Mouse (Mus musculus): ENCODE measurements at regions not wholly inside any gene's neighbourhood (a gene's known extent, or its start where the extent isn't known, plus 50 kb on each side); places are given as distances from the start of the nearest gene placed in this dataset.

DNA sequence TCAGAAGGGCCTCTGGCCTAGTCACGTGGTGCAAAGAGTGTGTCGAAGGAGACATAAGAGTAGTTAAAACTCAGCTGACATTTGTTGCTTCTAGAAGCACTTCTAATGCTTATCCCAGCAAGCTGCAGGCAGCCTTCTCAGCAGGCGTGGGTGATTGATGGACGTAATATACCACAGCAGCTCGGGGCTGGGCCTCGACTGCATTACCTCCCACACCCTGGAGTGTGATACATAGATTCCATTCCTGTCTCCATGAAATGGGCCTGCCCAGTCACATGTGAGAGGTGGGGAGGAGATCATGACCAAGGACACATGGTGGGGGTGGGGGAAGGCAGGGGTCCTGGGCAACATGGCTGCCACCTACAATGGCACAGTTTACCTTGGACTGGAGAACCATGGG is 121.3 kb downstream of the Fam43a start:
- H3K9me3 ChIP-seq (replicated peaks), result no peaks in the 10 kb centered on the region
- H3K27me3 ChIP-seq (ENCODE audit: low read depth, poor library complexity, severe bottlenecking), result no peaks in the 10 kb centered on the region
- H3K4me3 ChIP-seq, result no peak overlapping the region
- WGBS, result 80% methylated on average over 6 of the region's 6 CpGs
- no peaks in the 10 kb centered on the region for H3K36me3 ChIP-seq
- H3K4me1 ChIP-seq, result no peaks in the 10 kb centered on the region
- H3K27ac ChIP-seq (replicated peaks), result no peak overlapping the region
- no peak for DNase-seq (ENCODE audit: low spot score)

- H3K27ac ChIP-seq (replicated peaks), result no peak overlapping the region
- H3K4me1 ChIP-seq, result no peaks in the 10 kb centered on the region
- no peak overlapping the region for H3K4me3 ChIP-seq
- no peak for DNase-seq (ENCODE audit: low spot score)
- H3K27me3 ChIP-seq (ENCODE audit: low read depth, poor library complexity, severe bottlenecking), result no peaks in the 10 kb centered on the region
- H3K9me3 ChIP-seq (replicated peaks), result no peaks in the 10 kb centered on the region
- no peaks in the 10 kb centered on the region for H3K36me3 ChIP-seq
Measured at GRCm38 (mm10) chr16:30721223-30721622, 121.7 kb downstream of the Fam43a start.

DNA sequence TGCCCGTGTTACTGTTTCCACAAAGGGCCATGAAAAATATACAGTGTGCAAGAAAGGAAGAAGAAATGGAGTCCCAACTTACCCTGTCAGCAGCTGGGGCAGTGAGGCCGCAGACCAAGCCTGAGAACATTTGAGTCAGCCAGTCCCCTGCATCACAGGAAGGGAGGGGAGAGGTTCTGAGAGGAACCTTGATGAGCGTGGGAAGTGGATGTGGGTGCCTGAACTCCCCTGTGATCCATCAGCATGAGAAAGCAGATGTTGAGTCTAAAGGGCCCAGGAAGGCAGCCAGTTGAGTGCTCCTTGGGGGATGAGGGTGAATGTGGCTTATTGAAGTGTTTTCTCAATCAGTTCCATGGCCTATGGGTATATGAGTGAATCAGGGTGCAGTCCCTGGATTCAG is 122.8 kb downstream of the Fam43a start:
- Histone ChIP-seq H3K36me3 (no peaks in the 10 kb centered on the region), H3K4me1 (no peaks in the 10 kb centered on the region), H3K27ac (replicated peaks) (no peak overlapping the region), H3K9me3 (replicated peaks) (no peaks in the 10 kb centered on the region), H3K4me3 (no peak overlapping the region), H3K27me3 (ENCODE audit: low read depth, poor library complexity, severe bottlenecking) (no peaks in the 10 kb centered on the region)
- WGBS, result 85% methylated on average over 3 of the region's 3 CpGs
- no peak for DNase-seq (ENCODE audit: low spot score)

- no peak overlapping the region for H3K4me3 ChIP-seq
- no peak overlapping the region for H3K27ac ChIP-seq (replicated peaks)
- H3K9me3 ChIP-seq (replicated peaks), result no peaks in the 10 kb centered on the region
- DNase-seq (ENCODE audit: low spot score), result no peak
- H3K4me1 ChIP-seq, result no peaks in the 10 kb centered on the region
- H3K36me3 ChIP-seq, result no peaks in the 10 kb centered on the region
- WGBS, result 79% methylated on average over 1 of the region's 1 CpGs
- no peaks in the 10 kb centered on the region for H3K27me3 ChIP-seq (ENCODE audit: low read depth, poor library complexity, severe bottlenecking)
Measured at GRCm38 (mm10) chr16:30724591-30724990, 125.1 kb downstream of the Fam43a start.

- Histone ChIP-seq H3K9me3 (replicated peaks) (no peaks in the 10 kb centered on the region), H3K27me3 (ENCODE audit: low read depth, poor library complexity, severe bottlenecking) (no peaks in the 10 kb centered on the region), H3K4me3 (no peak overlapping the region), H3K36me3 (no peaks in the 10 kb centered on the region), H3K27ac (replicated peaks) (no peak overlapping the region; the same call in 1 of the 2 replicates), H3K4me1 (peaks cover 28% of the 10 kb centered on the region)
- 70% methylated on average over 9 of the region's 9 CpGs for WGBS
- no peak for DNase-seq (ENCODE audit: low spot score)
Measured at GRCm38 (mm10) chr16:30732770-30733415, 133.4 kb downstream of the Fam43a start.

GRCm38 (mm10) chr16:30733478-30733877 is 134.0 kb downstream of the Fam43a start:
- whole genome bisulfite sequencing, result 69% methylated on average over 11 of the region's 11 CpGs
- Histone ChIP-seq H3K36me3 (no peaks in the 10 kb centered on the region), H3K27ac (replicated peaks) (no peak overlapping the region), H3K4me3 (no peak overlapping the region), H3K9me3 (replicated peaks) (no peaks in the 10 kb centered on the region), H3K27me3 (ENCODE audit: low read depth, poor library complexity, severe bottlenecking) (no peaks in the 10 kb centered on the region), H3K4me1 (peaks cover 28% of the 10 kb centered on the region)
- DNase-seq (ENCODE audit: low spot score), result no peak

DNA sequence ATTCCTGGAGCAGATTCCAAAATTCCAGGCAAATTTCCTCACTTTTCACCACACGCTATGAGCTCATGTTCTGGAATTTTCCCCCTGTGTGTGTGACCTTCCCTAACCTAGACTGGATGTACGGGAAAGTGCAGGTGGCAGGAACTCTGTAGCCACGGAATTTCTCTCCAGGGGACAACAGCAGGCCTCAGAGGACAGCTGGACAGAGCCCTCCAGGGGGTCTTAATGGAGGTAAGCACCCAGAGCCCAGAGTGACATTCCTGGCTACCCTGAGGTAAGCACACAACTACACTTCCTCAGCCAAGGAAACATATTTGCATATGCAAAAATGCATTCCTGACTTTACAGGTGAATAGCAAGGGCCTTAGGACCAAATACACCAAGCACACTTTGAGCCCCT is 135.8 kb downstream of the Fam43a start:
- WGBS, result 38% methylated on average over 3 of the region's 3 CpGs
- no peak for DNase-seq (ENCODE audit: low spot score)
- Histone ChIP-seq H3K36me3 (no peaks in the 10 kb centered on the region), H3K4me1 (peaks cover 28% of the 10 kb centered on the region), H3K9me3 (replicated peaks) (no peaks in the 10 kb centered on the region), H3K4me3 (no peak overlapping the region), H3K27me3 (ENCODE audit: low read depth, poor library complexity, severe bottlenecking) (no peaks in the 10 kb centered on the region), H3K27ac (replicated peaks) (peak overlapping the region; percentile 70; the same call in 1 of the 2 replicates)

DNA sequence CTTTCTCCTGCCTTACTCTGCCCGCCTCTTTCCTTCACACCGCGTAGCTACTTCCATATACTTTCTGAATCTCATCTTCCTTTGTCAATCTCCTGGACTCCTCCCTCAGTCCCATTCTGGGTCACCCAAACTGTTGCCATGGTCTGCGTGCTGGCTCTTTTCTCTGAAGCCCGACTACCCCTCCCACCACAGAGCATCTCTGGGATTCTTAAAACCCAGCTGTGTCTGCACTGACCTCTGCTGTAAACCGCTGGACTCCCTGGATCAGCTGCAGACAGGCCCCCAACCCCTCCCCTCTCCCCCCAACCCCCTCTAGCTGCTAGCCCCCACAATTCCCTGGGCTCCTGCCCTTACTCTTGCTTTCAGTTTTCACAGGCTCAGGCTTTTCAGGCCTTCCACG is 136.4 kb downstream of the Fam43a start:
- 27% methylated on average over 7 of the region's 7 CpGs for WGBS
- Histone ChIP-seq H3K36me3 (no peaks in the 10 kb centered on the region), H3K9me3 (replicated peaks) (no peaks in the 10 kb centered on the region), H3K4me3 (no peak overlapping the region), H3K27ac (replicated peaks) (peak overlapping the region; percentile 70), H3K4me1 (peaks cover 28% of the 10 kb centered on the region), H3K27me3 (ENCODE audit: low read depth, poor library complexity, severe bottlenecking) (no peaks in the 10 kb centered on the region)
- peak; percentile 26 for DNase-seq (ENCODE audit: low spot score)

GRCm38 (mm10) chr16:30736662-30737326 is 137.3 kb downstream of the Fam43a start:
- 74% methylated on average over 17 of the region's 17 CpGs for WGBS
- DNase-seq (ENCODE audit: low spot score), result no peak
- no peaks in the 10 kb centered on the region for H3K27me3 ChIP-seq (ENCODE audit: low read depth, poor library complexity, severe bottlenecking)
- peak overlapping the region; percentile 33; the same call in 1 of the 2 replicates for H3K27ac ChIP-seq (replicated peaks)
- no peak overlapping the region for H3K4me3 ChIP-seq
- H3K36me3 ChIP-seq, result no peaks in the 10 kb centered on the region
- H3K9me3 ChIP-seq (replicated peaks), result no peaks in the 10 kb centered on the region
- peaks cover 28% of the 10 kb centered on the region for H3K4me1 ChIP-seq

GRCm38 (mm10) chr16:30737524-30737923 is 138.0 kb downstream of the Fam43a start:
- WGBS, result 87% methylated on average over 8 of the region's 8 CpGs
- DNase-seq (ENCODE audit: low spot score), result no peak
- Histone ChIP-seq H3K9me3 (replicated peaks) (no peaks in the 10 kb centered on the region), H3K27me3 (ENCODE audit: low read depth, poor library complexity, severe bottlenecking) (no peaks in the 10 kb centered on the region), H3K4me1 (peaks cover 28% of the 10 kb centered on the region), H3K4me3 (no peak overlapping the region), H3K36me3 (no peaks in the 10 kb centered on the region), H3K27ac (replicated peaks) (no peak overlapping the region)

DNA sequence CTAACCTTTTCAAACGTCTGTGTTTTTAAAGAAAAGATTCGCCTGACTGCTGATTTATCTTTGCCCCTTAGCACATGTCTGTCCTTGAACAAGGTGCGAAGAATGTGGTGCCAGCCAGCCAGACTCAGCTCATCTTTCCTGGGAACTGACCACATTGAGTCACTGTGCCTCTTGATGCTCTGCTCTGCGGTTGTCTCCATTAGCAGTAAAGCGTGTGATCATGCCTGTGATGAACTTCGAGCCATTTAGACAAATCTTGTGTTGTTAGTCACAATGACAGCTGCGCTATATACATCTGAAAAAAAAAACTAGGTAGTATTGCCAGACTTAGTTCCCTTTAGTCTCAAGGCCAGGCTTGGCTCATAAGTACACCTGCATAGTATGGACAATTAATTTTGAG is 140.1 kb downstream of the Fam43a start:
- Histone ChIP-seq H3K27ac (replicated peaks) (no peak overlapping the region), H3K4me3 (no peak overlapping the region), H3K27me3 (ENCODE audit: low read depth, poor library complexity, severe bottlenecking) (no peaks in the 10 kb centered on the region), H3K36me3 (no peaks in the 10 kb centered on the region), H3K9me3 (replicated peaks) (no peaks in the 10 kb centered on the region), H3K4me1 (peaks cover 30% of the 10 kb centered on the region)
- DNase-seq (ENCODE audit: low spot score), result no peak
- 87% methylated on average over 7 of the region's 7 CpGs for WGBS

- DNase-seq (ENCODE audit: low spot score), result no peak
- no peaks in the 10 kb centered on the region for H3K36me3 ChIP-seq
- H3K4me3 ChIP-seq, result no peak overlapping the region
- H3K4me1 ChIP-seq, result peaks cover 36% of the 10 kb centered on the region
- H3K9me3 ChIP-seq (replicated peaks), result no peaks in the 10 kb centered on the region
- no peaks in the 10 kb centered on the region for H3K27me3 ChIP-seq (ENCODE audit: low read depth, poor library complexity, severe bottlenecking)
- H3K27ac ChIP-seq (replicated peaks), result no peak overlapping the region
- WGBS, result 85% methylated on average over 1 of the region's 1 CpGs
Measured at GRCm38 (mm10) chr16:30741192-30741591, 141.7 kb downstream of the Fam43a start.

GRCm38 (mm10) chr16:30742474-30742873 is 143.0 kb downstream of the Fam43a start:
- H3K9me3 ChIP-seq (replicated peaks), result no peaks in the 10 kb centered on the region
- no peaks in the 10 kb centered on the region for H3K27me3 ChIP-seq (ENCODE audit: low read depth, poor library complexity, severe bottlenecking)
- no peaks in the 10 kb centered on the region for H3K36me3 ChIP-seq
- H3K27ac ChIP-seq (replicated peaks), result no peak overlapping the region
- WGBS, result 75% methylated on average over 6 of the region's 6 CpGs
- H3K4me3 ChIP-seq, result no peak overlapping the region
- DNase-seq (ENCODE audit: low spot score), result no peak
- peaks cover 31% of the 10 kb centered on the region for H3K4me1 ChIP-seq

All from midbrain, embryonic 10.5 days (tissue).